Mouse (Mus musculus) kidney, adult 2 months (tissue): ENCODE data around the gene Slc44a5. TPM values are rescaled to one million over a fixed set of nuclear protein-coding genes. Genes with fewer than 3 reads are reported as not detected.
"Not testable (repeated sequence)": the region's sequence is repeated elsewhere in the genome, so short reads cannot be mapped to it uniquely, and the experiment has no call there.

Source experiments
- DNase-seq: peaks from one replicate; pipeline ENCODE4 v3.0.0; 2021
- H3K27ac ChIP-seq: fragments of 200-500 bp; 2 replicates; pipeline ENCODE4 v1.5.1; 2012; ENCODE audit warnings: low read depth, low read length, control low read depth, inconsistent platforms; ENCODE audit not compliant: insufficient read depth
- H3K27me3 ChIP-seq: fragments of 200-500 bp; replicated peaks from 2 replicates; pipeline ENCODE4 v1.6.1; 2012; ENCODE audit warnings: mild to moderate bottlenecking, moderate library complexity, low read length, inconsistent platforms; ENCODE audit not compliant: control insufficient read depth, insufficient read depth
- H3K36me3 ChIP-seq: fragments of 200-500 bp; 2 replicates; pipeline ENCODE4 v1.6.1; 2012; ENCODE audit warnings: mild to moderate bottlenecking, moderate library complexity, low read length, inconsistent platforms; ENCODE audit not compliant: control insufficient read depth, insufficient read depth
- H3K4me1 ChIP-seq: fragments of 200-500 bp; 2 replicates; pipeline ENCODE4 v1.6.1; 2011; ENCODE audit warnings: low read length; ENCODE audit not compliant: control insufficient read depth, insufficient read depth
- H3K4me3 ChIP-seq: fragments of 200-500 bp; 2 replicates; pipeline ENCODE4 v1.5.1; 2011; ENCODE audit warnings: mild to moderate bottlenecking, low read depth, low read length, control low read depth; ENCODE audit not compliant: insufficient read depth
- CTCF ChIP-seq: fragments of 200-500 bp; conservative IDR thresholded peaks from 2 replicates; pipeline ENCODE4 v1.5.1; 2011; ENCODE audit warnings: low read depth, mild to moderate bottlenecking, control low read depth, low read length, moderate library complexity, mixed read lengths; ENCODE audit not compliant: insufficient read depth, insufficient read length
- POLR2A ChIP-seq: fragments of 200-500 bp; IDR thresholded peaks from one replicate; pipeline ENCODE4 v1.6.1; 2011; ENCODE audit warnings: low read depth, low read length, control low read depth
- WGBS: fragments of 180-500 bp; shearing (Covaris S2); methylation state at CpG from one replicate; pipeline ENCODE4 v1.1.7; 2018; 5-methylcytosine and 5-hydroxymethylcytosine counted together
- polyA plus RNA-seq: library from polyadenylated mRNA; depleted of rRNA; stranded (reverse); fragments of >200 nt; gene quantifications from 2 replicates; pipeline ENCODE4 v1.2.3, GENCODE M21; 2012

Gene Slc44a5
- polyA plus RNA-seq, 1 experiment, result 0.03 TPM

DNA sequence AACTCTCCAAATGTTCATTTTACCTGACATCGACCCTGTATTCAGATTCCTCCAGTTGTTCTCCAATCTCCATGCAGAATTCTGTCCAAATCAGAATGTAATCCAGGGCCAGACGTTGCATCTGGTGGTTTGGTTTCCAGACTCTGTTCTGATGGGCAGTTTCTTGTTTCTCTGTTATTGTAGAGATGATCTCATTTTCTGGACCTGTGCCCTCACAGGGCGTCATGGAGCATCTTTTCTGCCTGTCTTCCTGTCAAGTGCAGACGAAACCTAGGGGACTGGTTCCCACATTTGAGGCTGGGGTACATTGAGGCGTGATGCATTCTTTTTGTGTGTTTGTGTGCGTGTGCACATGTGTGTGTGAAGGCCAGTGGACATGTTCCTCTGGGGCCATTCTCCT, 160.8 kb downstream of the Slc44a5 start:
- Histone ChIP-seq H3K27ac (no peak overlapping the region), H3K4me1 (no peaks in the 10 kb centered on the region), H3K27me3 (no peaks in the 10 kb centered on the region), H3K36me3 (no peaks in the 10 kb centered on the region), H3K4me3 (no peak overlapping the region)
- 71% methylated on average over 6 of the region's 6 CpGs for WGBS
- TF ChIP-seq POLR2A (no peak), CTCF (no peak)
- no peak for DNase-seq

DNA sequence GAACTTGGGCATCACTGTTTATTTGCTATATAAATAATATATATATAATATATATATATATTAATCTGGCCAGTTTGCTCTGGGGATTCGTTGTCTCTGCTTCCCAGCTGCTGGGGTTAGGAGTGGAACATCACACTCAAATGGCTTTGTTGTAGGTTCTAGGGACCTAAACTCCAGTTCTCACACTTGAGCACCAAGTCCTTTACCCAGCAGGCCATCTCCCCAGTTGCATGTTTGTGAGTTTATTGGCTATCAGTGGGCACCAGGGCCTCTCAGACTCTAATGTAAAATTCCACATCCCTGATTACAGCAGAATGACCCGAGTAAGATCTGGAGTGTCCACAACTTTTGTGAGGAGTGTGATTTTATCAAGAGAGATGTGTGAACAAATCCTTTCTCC, 161.5 kb downstream of the Slc44a5 start:
- no peak for TF ChIP-seq CTCF
- H3K27ac ChIP-seq, result no peak overlapping the region
- no peaks in the 10 kb centered on the region for H3K4me1 ChIP-seq
- no peaks in the 10 kb centered on the region for H3K27me3 ChIP-seq
- DNase-seq, result no peak
- H3K36me3 ChIP-seq, result no peaks in the 10 kb centered on the region
- WGBS, result 78% methylated on average over 2 of the region's 2 CpGs
- H3K4me3 ChIP-seq, result no peak overlapping the region

DNA sequence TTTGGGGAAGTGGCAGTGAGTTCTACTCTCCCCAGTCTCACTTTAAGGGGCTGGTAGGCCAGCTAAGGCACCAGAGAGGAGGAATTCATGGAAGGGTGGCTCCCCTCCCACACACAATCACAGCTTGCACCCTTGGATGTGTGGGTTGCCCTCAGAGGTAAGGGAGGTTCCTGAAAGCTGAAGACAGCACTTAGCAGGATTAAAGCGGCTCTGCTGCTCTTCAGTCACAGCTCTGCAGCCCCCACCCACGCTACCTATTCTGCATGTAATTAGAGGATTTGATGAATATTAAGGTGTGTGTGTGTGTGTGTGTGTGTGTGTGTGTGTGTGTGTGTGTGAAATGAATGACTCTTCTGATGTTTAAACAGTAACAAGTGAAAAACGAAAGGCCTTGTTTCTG, 163.3 kb downstream of the Slc44a5 start:
- WGBS, result 64% methylated on average over 3 of the region's 3 CpGs
- Histone ChIP-seq H3K4me1 (no peaks in the 10 kb centered on the region), H3K27ac (no peak overlapping the region), H3K27me3 (no peaks in the 10 kb centered on the region), H3K4me3 (no peak overlapping the region), H3K36me3 (no peaks in the 10 kb centered on the region)
- no peak for DNase-seq
- TF ChIP-seq POLR2A, result no peak
- no peak for TF ChIP-seq CTCF

DNA sequence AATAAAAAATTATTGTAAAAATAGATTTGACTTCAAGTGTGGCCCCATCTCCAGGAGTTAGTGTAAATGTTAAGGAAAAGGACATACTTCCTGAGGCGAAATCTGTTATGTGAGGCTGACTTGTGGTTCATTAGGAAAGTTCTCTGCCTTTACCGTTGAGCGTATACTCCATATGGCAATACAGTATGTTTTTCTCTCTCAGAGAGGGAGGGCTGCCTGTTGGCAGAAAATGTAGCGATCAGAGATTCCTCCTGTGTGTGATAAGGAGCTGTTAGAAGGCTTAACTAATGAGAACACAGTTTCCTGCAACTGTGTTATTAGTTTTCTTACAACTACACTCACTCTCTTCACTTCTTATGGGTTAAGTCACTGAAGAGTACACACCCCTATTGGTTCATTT, 168.1 kb downstream of the Slc44a5 start:
- Histone ChIP-seq H3K36me3 (no peaks in the 10 kb centered on the region), H3K4me1 (no peaks in the 10 kb centered on the region), H3K4me3 (no peak overlapping the region), H3K27ac (no peak overlapping the region), H3K27me3 (no peaks in the 10 kb centered on the region)
- no peak for DNase-seq
- TF ChIP-seq POLR2A, result no peak
- no peak for TF ChIP-seq CTCF
- WGBS, result 88% methylated on average over 4 of the region's 4 CpGs

DNA sequence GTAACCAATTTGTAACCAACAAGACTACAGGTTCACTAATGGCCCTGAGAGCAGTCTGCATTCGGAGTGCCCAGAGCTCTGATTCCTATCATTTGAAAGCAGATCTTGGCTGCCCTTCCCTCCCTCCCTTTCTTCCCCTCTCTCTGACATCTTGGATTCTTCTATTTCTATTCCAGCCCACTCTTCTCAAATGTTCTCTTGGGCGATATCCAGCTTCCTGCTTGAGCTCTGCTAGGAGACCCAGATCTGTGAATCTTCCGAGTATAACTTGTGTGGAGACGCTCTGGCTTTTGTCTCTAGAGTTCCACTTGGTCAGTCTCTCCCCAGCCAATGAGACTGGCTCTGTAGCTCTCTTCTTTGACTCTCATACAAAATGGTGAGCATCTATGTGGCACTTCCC, 169.4 kb downstream of the Slc44a5 start:
- H3K36me3 ChIP-seq, result no peaks in the 10 kb centered on the region
- H3K27me3 ChIP-seq, result no peaks in the 10 kb centered on the region
- H3K27ac ChIP-seq, result no peak overlapping the region
- TF ChIP-seq CTCF, result no peak
- no peak for TF ChIP-seq POLR2A
- no peak for DNase-seq
- no peaks in the 10 kb centered on the region for H3K4me1 ChIP-seq
- WGBS, result 74% methylated on average over 4 of the region's 4 CpGs
- no peak overlapping the region for H3K4me3 ChIP-seq

DNA sequence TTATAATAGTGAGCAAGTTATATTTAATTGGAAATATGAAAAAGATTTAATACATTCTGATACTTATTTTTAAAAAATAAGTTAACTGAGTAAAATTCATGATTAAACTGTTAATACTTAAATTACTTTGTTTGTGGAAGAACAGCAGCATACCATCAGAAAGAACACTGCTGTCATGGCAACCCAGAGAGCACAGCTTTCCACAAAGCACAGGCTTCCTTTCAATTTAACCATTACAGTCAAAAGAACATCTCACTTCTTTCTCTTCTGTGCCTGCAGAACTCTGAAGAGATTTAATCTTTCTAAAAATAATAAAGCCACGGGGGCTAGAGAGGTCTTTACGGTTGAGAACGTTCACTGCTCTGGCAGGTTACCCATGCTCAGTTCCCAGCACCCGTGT, 172.5 kb downstream of the Slc44a5 start:
- TF ChIP-seq CTCF, result no peak
- TF ChIP-seq POLR2A, result no peak
- no peak for DNase-seq
- Histone ChIP-seq H3K27ac (no peak overlapping the region), H3K36me3 (no peaks in the 10 kb centered on the region), H3K27me3 (no peaks in the 10 kb centered on the region), H3K4me1 (no peaks in the 10 kb centered on the region), H3K4me3 (no peak overlapping the region)
- 68% methylated on average over 4 of the region's 4 CpGs for WGBS

DNA sequence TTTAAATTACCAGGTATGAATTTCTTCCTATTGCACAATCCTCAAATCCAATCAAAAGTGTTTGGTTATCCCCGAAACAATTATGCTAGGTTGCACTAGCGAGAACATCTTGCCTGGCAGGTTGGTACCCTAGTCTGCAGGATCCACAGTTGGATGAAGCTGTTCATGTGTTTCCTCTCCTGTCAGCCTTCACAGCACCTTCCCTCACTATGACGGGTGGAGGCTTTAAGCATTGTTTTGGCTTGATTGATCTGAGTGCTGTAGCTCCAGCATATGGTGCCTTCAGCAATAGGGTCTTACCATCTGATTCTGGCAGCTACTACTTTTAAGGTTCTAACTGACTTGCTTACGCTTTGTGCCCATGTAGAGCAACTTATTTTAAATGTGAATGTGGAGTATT, 176.5 kb downstream of the Slc44a5 start:
- DNase-seq, result no peak
- TF ChIP-seq POLR2A (no peak), CTCF (no peak)
- 84% methylated on average over 4 of the region's 4 CpGs for WGBS

DNA sequence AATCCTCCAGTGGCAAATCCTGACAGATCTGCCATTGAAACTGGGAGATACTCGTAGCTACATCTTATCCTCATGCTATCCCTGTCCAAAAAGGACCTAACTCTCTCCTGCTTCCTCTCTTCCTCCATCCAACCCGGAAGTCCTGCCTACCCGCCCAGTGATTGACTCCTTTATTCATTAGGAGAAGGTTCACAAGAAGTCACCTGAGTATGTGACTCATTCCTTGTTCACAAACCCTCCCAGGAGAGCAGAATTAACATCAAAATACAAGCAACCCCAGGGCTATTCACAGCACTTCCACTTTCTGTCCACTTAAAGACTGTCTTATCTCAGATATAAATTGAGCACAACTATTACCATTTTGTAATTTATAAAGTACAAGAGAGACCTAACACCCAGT, 180.3 kb downstream of the Slc44a5 start:
- not testable (repeated sequence) for H3K36me3 ChIP-seq, H3K27me3 ChIP-seq, H3K4me1 ChIP-seq, H3K27ac ChIP-seq, H3K4me3 ChIP-seq, DNase-seq
- WGBS, result 72% methylated on average over 3 of the region's 3 CpGs

More for the DNA sequence above, 176.5 kb downstream of the Slc44a5 start:
- Histone ChIP-seq H3K27me3 (no peaks in the 10 kb centered on the region), H3K4me1 (no peaks in the 10 kb centered on the region), H3K36me3 (no peaks in the 10 kb centered on the region), H3K27ac (no peak overlapping the region), H3K4me3 (no peak overlapping the region)
